Mouse (Mus musculus) kidney, adult 2 months (tissue): ENCODE measurements around the gene Nr1h4. TPM values are rescaled to one million over a fixed set of nuclear protein-coding genes. Genes with fewer than 3 reads are reported as not detected.
"Not testable (repeated sequence)": the region's sequence is repeated elsewhere in the genome, so short reads cannot be mapped to it uniquely, and the experiment has no call there.

Experiments
- DNase-seq: peaks from one replicate; pipeline ENCODE4 v3.0.0; 2021
- H3K27ac ChIP-seq: fragments of 200-500 bp; 2 replicates; pipeline ENCODE4 v1.5.1; 2012; ENCODE audit warnings: low read depth, low read length, control low read depth, inconsistent platforms; ENCODE audit not compliant: insufficient read depth
- H3K27me3 ChIP-seq: fragments of 200-500 bp; replicated peaks from 2 replicates; pipeline ENCODE4 v1.6.1; 2012; ENCODE audit warnings: mild to moderate bottlenecking, moderate library complexity, low read length, inconsistent platforms; ENCODE audit not compliant: control insufficient read depth, insufficient read depth
- H3K36me3 ChIP-seq: fragments of 200-500 bp; 2 replicates; pipeline ENCODE4 v1.6.1; 2012; ENCODE audit warnings: mild to moderate bottlenecking, moderate library complexity, low read length, inconsistent platforms; ENCODE audit not compliant: control insufficient read depth, insufficient read depth
- H3K4me1 ChIP-seq: fragments of 200-500 bp; 2 replicates; pipeline ENCODE4 v1.6.1; 2011; ENCODE audit warnings: low read length; ENCODE audit not compliant: control insufficient read depth, insufficient read depth
- H3K4me3 ChIP-seq: fragments of 200-500 bp; 2 replicates; pipeline ENCODE4 v1.5.1; 2011; ENCODE audit warnings: mild to moderate bottlenecking, low read depth, low read length, control low read depth; ENCODE audit not compliant: insufficient read depth
- CTCF ChIP-seq: fragments of 200-500 bp; conservative IDR thresholded peaks from 2 replicates; pipeline ENCODE4 v1.5.1; 2011; ENCODE audit warnings: low read depth, mild to moderate bottlenecking, control low read depth, low read length, moderate library complexity, mixed read lengths; ENCODE audit not compliant: insufficient read depth, insufficient read length
- POLR2A ChIP-seq: fragments of 200-500 bp; IDR thresholded peaks from one replicate; pipeline ENCODE4 v1.6.1; 2011; ENCODE audit warnings: low read depth, low read length, control low read depth
- WGBS: fragments of 180-500 bp; shearing (Covaris S2); methylation state at CpG from one replicate; pipeline ENCODE4 v1.1.7; 2018; 5-methylcytosine and 5-hydroxymethylcytosine counted together
- polyA plus RNA-seq: library from polyadenylated mRNA; depleted of rRNA; stranded (reverse); fragments of >200 nt; gene quantifications from 2 replicates; pipeline ENCODE4 v1.2.3, GENCODE M21; 2012

The Nr1h4 gene
- polyA plus RNA-seq, 1 experiment, result 59.2 TPM

DNA sequence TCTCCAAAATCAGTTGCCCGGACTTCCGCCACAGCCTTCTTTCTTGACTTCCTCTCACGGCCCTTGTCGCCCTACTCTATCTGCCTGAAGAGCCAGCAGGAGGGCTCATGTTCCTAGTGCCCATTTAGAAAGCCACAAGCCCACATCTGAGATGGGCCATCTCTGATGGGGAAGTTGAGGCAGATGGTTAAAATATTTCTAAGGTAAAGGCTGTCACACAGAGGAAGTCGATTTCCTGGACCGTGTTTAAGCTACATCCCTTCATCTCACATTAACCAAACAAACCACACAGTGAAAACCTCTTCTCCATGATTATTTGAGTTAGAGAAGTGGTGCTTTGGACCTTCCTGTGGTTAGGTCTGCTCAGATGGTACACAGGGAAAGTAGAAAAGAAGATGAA is 28.7 kb upstream of the Nr1h4 start:
- H3K27me3 ChIP-seq, result no peaks in the 10 kb centered on the region
- no peak for DNase-seq
- H3K36me3 ChIP-seq, result no peaks in the 10 kb centered on the region
- 91% methylated on average over 6 of the region's 6 CpGs for WGBS
- no peaks in the 10 kb centered on the region for H3K4me1 ChIP-seq
- TF ChIP-seq CTCF (no peak), POLR2A (no peak)
- H3K27ac ChIP-seq, result no peak overlapping the region
- no peak overlapping the region for H3K4me3 ChIP-seq

- no peak for TF ChIP-seq POLR2A
- TF ChIP-seq CTCF, result no peak
- Histone ChIP-seq H3K36me3 (no peaks in the 10 kb centered on the region), H3K4me3 (no peak overlapping the region), H3K4me1 (no peaks in the 10 kb centered on the region), H3K27ac (no peak overlapping the region), H3K27me3 (no peaks in the 10 kb centered on the region)
- 64% methylated on average over 3 of the region's 3 CpGs for WGBS
- no peak for DNase-seq
Observed at GRCm38 (mm10) chr10:89559351-89559750, 26.0 kb upstream of the Nr1h4 start.

GRCm38 (mm10) chr10:89554885-89555284 is 21.5 kb upstream of the Nr1h4 start:
- DNase-seq, H3K36me3 ChIP-seq, H3K27ac ChIP-seq, H3K27me3 ChIP-seq, H3K4me1 ChIP-seq, H3K4me3 ChIP-seq: not testable (repeated sequence)
- 46% methylated on average over 13 of the region's 13 CpGs for WGBS

DNA sequence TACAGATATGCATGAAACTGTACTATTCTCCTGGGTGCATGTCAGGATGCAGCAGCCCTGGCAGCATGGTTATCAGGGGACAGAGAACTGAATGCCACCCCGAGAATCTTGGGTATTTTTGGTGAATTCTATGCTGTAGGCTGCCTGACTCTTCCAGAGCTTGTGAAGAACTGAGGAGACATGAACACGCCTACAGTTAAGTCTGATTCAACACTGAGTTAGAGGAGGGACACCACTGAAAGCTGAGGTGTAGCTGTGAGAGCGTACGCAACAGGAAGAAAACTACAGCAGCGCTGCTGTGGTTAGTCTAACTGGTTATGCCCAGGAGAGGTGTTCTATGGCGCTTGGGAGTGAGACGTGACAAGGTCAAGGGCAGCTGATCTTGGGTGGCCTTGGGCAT is 20.5 kb upstream of the Nr1h4 start:
- not testable (repeated sequence) for DNase-seq, H3K4me3 ChIP-seq, H3K27me3 ChIP-seq, H3K4me1 ChIP-seq, H3K27ac ChIP-seq, H3K36me3 ChIP-seq
- WGBS, result 87% methylated on average over 7 of the region's 7 CpGs

- no peaks in the 10 kb centered on the region for H3K36me3 ChIP-seq
- DNase-seq, result no peak
- WGBS, result 87% methylated on average over 5 of the region's 5 CpGs
- H3K4me3 ChIP-seq, result no peak overlapping the region
- no peaks in the 10 kb centered on the region for H3K4me1 ChIP-seq
- H3K27ac ChIP-seq, result no peak overlapping the region
- TF ChIP-seq CTCF (no peak), POLR2A (no peak)
- no peaks in the 10 kb centered on the region for H3K27me3 ChIP-seq
Observed at GRCm38 (mm10) chr10:89553015-89553414, 19.6 kb upstream of the Nr1h4 start.

DNA sequence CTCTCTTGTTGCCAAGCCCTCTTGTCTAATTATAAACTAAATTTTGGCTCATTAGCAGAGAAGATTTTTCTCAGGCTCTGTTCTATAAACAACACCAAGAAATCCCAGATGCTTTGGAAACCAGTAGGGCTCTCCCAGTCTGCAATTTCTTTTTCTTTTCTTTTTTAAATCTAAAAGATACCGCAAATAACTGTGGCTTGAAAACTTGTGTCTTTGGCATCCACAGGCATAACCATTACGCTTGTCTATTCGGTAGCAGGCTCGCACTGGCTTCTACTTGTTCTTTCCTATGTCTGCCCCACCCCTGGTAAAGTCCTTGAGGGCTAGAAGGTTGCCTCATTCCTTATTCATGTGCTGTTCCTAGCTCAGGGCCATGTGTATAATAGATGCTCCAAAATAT is 18.3 kb upstream of the Nr1h4 start:
- peak; percentile 9 for DNase-seq
- 76% methylated on average over 4 of the region's 4 CpGs for WGBS
- Histone ChIP-seq H3K4me1 (no peaks in the 10 kb centered on the region), H3K27ac (no peak overlapping the region), H3K4me3 (no peak overlapping the region), H3K36me3 (no peaks in the 10 kb centered on the region), H3K27me3 (no peaks in the 10 kb centered on the region)
- no peak for TF ChIP-seq CTCF
- no peak for TF ChIP-seq POLR2A

DNA sequence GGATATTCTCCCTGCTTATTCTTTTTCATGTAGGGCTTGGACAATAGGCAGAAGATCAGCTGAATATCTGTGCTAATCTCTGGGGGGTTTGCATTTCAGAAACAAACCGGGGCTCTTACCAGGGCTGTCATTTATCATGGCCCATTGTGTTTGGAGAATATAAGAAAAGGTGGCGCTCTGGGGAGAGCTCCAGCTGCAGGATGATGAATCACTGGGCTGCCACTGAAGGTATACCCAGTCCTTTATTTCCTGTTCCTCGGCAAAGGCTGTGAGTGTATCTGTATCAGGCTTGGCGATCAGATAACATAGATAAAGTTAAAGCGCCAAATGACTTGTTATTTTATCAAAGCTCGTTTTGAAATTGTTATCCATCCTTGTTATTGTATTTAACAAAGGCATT is 14.6 kb upstream of the Nr1h4 start:
- Histone ChIP-seq H3K36me3 (no peaks in the 10 kb centered on the region), H3K27me3 (no peaks in the 10 kb centered on the region), H3K27ac (no peak overlapping the region), H3K4me3 (no peak overlapping the region), H3K4me1 (no peaks in the 10 kb centered on the region)
- TF ChIP-seq POLR2A (no peak), CTCF (no peak)
- WGBS, result 33% methylated on average over 6 of the region's 6 CpGs
- DNase-seq, result no peak

- WGBS, result 40% methylated on average over 2 of the region's 2 CpGs
- Histone ChIP-seq H3K4me3 (no peak overlapping the region), H3K4me1 (no peaks in the 10 kb centered on the region), H3K36me3 (no peaks in the 10 kb centered on the region), H3K27me3 (no peaks in the 10 kb centered on the region), H3K27ac (no peak overlapping the region)
- DNase-seq, result peak; percentile 6
- TF ChIP-seq POLR2A (no peak), CTCF (no peak)
Observed at GRCm38 (mm10) chr10:89546989-89547388, 13.6 kb upstream of the Nr1h4 start.
